Mouse (Mus musculus) R1 (cell line): ENCODE measurements around the gene Plekhg4.

ENCODE experiments used
- DNase-seq: peaks from one replicate; pipeline ENCODE4 v3.0.0-alpha.2; 2018; ENCODE audit warnings: low read depth, low spot score

Gene Plekhg4

DNA sequence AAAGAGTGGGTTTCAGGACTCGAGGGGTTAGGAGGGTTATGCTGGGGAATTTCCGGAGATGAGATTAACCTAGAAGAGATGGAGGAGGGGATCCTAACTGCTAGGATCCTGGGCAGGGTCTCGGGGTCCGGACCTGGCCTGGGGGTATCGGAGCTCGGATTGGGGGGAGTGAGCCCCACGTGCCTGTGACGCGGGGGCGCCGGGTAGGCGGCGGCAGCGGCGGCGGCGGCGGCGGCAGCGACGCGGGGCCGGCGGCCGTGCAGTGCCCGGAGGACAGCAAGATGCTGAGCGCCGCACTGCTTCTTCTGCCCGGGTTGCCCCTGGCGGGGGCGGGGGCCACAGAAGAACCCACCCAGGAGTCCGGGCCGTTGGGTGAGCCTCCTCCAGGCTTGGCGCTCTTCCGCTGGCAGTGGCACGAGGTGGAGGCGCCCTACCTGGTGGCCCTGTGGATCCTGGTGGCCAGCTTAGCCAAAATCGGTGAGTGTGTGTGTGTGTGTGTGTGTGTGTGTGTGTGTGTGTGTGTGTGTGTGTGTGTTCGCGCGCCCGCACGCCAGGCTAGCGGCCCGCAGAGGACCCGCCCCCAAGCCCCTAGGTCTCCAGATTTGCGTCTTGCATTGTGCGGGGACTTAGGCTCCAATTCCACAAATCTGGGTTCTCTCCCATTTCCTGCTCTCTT lies 23.8 kb upstream of the Plekhg4 start:
- DNase-seq, result peak; percentile 36

DNA sequence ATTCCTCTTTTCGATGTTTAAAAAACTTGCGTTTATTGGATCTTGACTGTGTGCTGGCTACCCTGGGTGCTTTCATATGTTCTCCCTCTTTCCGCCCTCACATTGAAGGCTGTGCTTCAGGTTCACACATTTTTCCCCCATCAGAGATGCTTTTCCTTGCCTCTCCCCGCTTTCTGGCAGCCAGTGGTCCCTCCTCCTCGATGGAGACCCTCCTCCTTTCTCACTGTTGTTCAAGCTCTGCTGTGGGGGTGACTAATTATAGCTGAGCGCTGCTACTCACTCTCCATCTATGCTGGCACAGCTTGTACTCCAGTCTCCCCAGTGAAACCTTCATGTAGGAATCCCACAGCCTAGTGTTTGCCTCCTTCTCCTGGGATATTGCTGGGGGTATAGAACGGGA lies 22.9 kb upstream of the Plekhg4 start:
- no peak for DNase-seq

DNA sequence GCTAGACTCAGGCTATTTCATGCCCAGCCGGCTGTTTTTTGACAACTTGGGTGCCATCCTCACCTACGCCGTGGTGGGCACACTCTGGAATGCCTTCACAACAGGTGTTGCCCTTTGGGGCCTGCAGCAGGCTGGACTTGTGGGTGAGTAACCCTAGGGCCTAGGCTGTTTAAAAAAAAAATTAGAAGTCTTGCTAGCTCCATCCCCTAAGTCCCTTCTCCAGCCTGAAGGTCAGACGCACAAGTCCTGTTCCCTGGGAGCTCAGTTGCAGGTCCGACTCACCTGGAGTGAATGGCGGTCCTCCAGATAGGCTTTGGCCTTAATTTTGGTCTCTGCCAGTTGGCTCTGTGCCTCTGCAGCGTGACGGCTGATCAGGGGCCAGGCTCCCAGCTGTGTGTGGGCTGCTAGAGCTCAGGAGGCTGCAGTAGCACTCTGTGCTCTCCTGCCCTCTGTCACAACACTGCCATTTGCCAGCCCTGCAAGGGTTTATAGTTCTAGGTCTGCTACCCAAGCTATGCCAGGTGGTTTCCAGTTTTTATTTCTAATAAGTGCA lies 19.4 kb upstream of the Plekhg4 start:
- DNase-seq, result no peak

GRCm38 (mm10) chr8:105354549-105354948 lies 18.5 kb upstream of the Plekhg4 start:
- DNase-seq, result no peak

- DNase-seq, result peak; percentile 82
Observed at GRCm38 (mm10) chr8:105355179-105356024, 17.7 kb upstream of the Plekhg4 start.

- no peak for DNase-seq
Observed at GRCm38 (mm10) chr8:105356681-105357080, 16.4 kb upstream of the Plekhg4 start.

GRCm38 (mm10) chr8:105359208-105359607 lies 13.9 kb upstream of the Plekhg4 start:
- no peak for DNase-seq

GRCm38 (mm10) chr8:105359646-105360045 lies 13.4 kb upstream of the Plekhg4 start:
- DNase-seq, result peak; percentile 56

DNA sequence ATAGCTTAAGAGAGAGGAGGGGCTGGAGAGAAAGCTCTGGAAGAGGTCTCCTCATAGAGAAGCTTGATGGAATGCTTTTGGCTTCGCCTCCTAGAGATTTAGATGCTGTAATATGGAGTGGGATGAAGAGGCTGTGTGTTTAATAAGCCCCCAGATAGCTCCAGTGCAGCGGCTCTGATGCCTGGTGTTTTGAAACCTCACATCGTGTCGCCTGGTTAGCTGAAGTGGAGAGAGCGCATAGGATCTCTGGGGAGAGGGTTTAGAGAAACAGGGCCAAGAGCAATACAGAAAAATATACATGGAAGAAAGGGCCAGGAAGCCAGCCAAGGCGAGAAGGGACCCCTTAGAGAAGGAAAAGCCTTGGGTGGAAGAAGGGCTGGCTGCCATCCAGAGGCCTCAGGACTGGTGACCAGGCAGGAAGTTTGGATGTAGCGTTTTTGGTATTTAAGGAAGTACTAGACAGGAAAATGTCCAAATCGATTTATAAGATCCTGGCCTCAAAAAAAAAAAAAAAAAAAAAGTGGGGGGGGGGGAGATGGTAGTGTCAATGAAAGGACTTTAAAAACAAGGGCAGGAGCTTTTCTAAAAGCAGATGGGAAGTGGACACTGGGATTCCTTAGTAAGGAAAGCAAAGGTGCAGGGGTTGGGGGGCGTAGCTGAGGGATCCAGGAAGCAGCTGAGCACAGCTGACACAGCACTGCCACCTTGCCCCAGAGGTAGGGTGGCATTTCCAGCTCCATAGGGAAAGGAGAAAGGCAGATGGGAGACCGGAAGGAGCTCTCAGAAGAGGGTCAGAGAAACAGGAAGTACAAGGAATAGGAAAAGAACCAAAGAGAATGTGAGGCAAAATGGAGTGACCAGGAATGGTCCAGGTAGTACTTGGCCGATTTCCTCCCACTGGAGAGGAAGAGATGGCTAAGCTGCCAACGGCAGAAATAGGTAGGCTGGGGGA lies 11.0 kb upstream of the Plekhg4 start:
- no peak for DNase-seq

DNA sequence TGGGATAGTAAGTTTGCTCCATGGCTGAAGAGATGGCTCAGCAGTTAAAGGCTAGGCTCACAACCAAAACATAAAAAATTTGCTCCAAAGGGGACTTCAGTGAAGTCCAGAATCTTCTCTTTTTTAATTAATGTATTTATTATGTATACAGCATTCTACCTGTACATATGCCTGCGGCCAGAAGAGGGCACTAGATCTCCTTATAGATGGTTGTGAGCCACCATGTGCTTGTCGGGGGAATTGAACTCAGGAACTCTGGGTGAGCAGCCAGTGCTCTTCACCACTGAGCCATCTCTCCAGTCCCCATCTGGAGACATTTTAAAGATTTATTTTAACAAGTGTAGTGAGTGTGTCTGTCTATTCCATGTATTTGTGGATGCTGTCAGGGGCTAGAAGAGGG lies 6.0 kb upstream of the Plekhg4 start:
- peak; percentile 61 for DNase-seq

- DNase-seq, result no peak
Observed at GRCm38 (mm10) chr8:105372473-105372872, 601 bp upstream of the Plekhg4 start.

GRCm38 (mm10) chr8:105374513-105374966 lies 1.5 kb downstream of the Plekhg4 start:
- DNase-seq, result peak; percentile 92

GRCm38 (mm10) chr8:105378673-105379072 lies 5.6 kb downstream of the Plekhg4 start:
- no peak for DNase-seq

GRCm38 (mm10) chr8:105380308-105380707 lies 7.2 kb downstream of the Plekhg4 start:
- no peak for DNase-seq

GRCm38 (mm10) chr8:105384070-105384469 lies 11.0 kb downstream of the Plekhg4 start:
- no peak for DNase-seq

- no peak for DNase-seq
Observed at GRCm38 (mm10) chr8:105387151-105387550, 14.1 kb downstream of the Plekhg4 start.

DNA sequence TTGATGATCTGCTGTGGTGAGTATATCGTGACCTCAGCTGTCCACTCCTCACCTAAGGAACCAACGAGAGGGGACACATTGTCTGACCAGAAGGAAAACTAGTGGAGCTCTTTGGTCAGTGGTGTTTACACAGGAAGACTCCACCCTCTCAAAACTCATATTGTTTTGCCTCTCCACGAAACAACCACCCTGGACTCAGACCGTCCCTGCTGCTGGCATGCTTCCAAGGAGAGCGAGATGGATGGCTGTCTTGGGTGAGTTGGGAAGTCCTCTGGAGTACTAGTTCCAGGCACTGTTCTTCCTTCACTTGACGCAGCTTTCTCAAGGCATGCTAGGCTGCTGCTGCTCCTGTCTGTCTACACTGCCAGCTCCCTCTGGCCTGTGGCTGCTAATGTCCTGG lies 16.0 kb downstream of the Plekhg4 start:
- DNase-seq, result no peak

DNA sequence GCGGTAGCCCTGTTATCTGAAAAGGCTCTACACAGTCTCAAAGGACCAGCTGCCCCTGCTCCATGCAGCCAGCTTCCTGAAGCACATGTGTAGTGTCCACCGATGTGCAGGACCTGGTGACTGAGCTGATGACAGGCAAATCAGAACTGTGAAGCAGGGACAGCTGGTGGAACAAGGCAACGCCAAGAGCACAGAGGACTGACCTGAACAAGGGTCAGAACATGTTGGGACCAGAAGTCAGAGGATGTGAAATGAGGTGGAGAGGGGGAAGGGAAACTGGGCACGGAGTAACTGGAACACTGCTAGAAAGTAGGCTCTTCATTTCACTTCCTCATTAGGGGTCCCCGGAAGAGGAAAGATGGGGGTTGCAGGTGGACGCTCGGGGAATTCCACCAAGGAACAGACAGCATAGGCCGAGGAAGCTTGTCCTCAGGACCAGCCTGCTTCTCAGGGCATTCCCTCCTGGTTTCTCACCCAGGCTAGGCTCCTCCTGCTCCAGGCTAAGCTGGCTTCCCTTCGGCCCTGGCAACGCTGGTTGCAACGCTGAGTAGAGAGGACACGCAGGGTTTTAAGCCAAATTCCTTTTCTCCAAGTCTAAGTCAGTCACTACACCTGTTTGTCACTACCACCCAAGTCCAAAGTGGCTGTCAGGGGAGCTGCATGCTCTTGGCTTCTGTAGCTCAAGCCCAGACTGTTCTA lies 20.2 kb downstream of the Plekhg4 start:
- no peak for DNase-seq

- DNase-seq, result peak; percentile 29
Observed at GRCm38 (mm10) chr8:105393915-105394314, 20.8 kb downstream of the Plekhg4 start.

DNA sequence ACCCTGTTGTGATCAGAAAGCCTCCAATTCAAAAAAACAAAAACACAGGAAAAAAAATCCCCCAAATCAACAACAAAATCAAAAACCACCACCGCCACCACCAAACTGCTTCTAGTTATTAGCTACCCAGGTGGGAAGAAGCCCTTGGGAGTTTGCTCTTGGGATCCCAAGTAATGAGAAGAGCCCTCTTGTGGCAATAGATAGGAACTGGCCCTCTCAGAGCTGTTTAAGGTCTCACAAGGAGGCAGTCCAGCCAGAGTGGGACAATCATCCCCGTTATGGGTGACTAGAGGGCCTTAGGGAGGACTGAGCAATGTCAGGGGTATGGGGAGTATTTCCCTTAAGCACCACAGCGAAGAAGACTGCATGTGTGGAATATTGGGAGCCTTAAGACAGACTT lies 24.7 kb downstream of the Plekhg4 start:
- peak; percentile 81 for DNase-seq

DNA sequence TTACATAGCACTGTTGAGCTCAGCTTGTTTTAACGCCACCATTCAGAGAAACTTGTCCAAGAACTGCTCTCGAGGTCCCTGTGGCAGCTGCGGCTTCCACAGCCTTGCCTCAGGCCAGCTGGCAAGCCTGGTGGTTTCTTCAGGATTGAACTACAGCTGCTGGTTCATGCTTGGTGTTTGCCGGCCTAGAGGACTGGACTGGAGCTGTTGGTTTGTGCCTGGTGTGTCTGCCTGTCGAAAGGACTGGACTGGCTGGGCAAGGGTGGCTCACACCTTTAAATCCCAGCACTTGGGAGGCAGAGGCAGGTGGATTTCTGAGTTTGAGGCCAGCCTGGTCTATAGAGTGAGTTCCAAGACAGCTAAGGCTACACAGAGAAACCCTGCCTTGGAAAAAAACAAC lies 26.9 kb downstream of the Plekhg4 start:
- DNase-seq, result no peak
